8 mouse cellular contexts compared by ENCODE assay signal in the genomic region with DNA sequence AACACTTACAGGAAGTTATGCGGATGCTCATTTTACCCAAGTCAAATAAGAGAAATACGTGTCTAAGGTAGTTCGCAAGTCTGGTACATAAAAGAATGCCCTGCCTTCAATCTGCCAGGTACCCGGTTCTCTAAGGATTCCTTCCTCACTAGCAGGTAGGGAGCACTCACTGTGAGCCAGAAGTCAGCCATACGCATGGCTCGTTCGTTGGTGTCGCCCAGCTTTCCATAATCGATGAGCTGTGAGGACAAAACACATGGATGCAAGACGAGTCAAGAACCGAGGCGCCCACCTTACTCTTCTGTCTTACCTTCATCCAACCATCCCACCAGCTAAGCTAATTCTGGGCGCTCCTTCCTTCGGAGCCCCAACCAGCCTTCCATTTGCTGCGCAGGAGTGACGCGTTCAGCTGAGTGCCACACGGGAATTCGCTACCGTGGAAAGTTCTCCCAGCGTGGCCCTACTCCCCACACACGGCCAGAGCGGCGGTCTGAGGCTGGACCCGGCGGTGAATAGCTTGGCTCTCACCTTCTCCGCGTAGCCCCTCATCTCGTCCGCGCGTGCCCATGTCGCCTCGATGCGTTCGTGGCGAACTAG. TPM values are rescaled to one million over a fixed set of nuclear protein-coding genes. Genes with fewer than 3 reads are reported as not detected.
DNase-seq lines count a peak whose midpoint lies in the region; ATAC-seq lines count a peak whose summit lies in the region.

No protein-coding gene starts in this region.

- H3K9me3 ChIP-seq in heart, embryonic 10.5 days: no peaks in the 10 kb centered on the region
- H3K9me3 ChIP-seq in neural tube, embryonic 15.5 days (replicated peaks): no peaks in the 10 kb centered on the region

- H3K27ac ChIP-seq in heart, embryonic 10.5 days: peak overlapping the region; percentile 97
- H3K27ac ChIP-seq in neural tube, embryonic 15.5 days (replicated peaks): peak overlapping the region; percentile 94

- no peaks in the 10 kb centered on the region for H3K27me3 ChIP-seq in heart, embryonic 10.5 days (ENCODE audit: insufficient read depth, poor library complexity, severe bottlenecking)
- no peaks in the 10 kb centered on the region for H3K27me3 ChIP-seq in neural tube, embryonic 15.5 days (replicated peaks)

- DNase-seq in heart, embryonic 10.5 days (ENCODE audit: low spot score): peak; percentile 76
- DNase-seq in heart, postnatal 25 days (ENCODE audit: low spot score): no peak
- DNase-seq in urinary bladder, postnatal 25 days (ENCODE audit: low spot score): peak; percentile 17
- DNase-seq in urinary bladder, adult 2 months (ENCODE audit: low spot score): no peak
- peak; percentile 36 to 53 for DNase-seq in left cerebral cortex, postnatal 25 days (ENCODE audit: low spot score in 2 of 2)
- no peak for DNase-seq in adrenal gland, postnatal 25 days
- no peak for DNase-seq in urinary bladder, postnatal 10 days (ENCODE audit: low spot score)

- intact Hi-C loops in heart, postnatal 25 days (cut with DNase I): loop anchor here (2.0 to 5.0 kb wide), 3 partner anchors 74 to 258 kb away; a partner anchor contains a TSS
- intact Hi-C loops in left cerebral cortex, postnatal 25 days (cut with DNase I): loop anchor here (2.0 to 5.0 kb wide), 6 partner anchors 58 to 328 kb away; a partner anchor contains a TSS

- ATAC-seq in neural tube, embryonic 15.5 days (ENCODE audit: low FRiP score): peak; percentile 69

- peak overlapping the region; percentile 75 for H3K4me2 ChIP-seq in neural tube, embryonic 15.5 days

- H3K9ac ChIP-seq in neural tube, embryonic 15.5 days (replicated peaks): peak overlapping the region; percentile 92

- H3K4me3 ChIP-seq in heart, embryonic 10.5 days: peak overlapping the region; percentile 85
- peak overlapping the region; percentile 85 for H3K4me3 ChIP-seq in neural tube, embryonic 15.5 days (replicated peaks)

- H3K36me3 ChIP-seq in heart, embryonic 10.5 days: peaks cover 29% of the 10 kb centered on the region
- H3K36me3 ChIP-seq in neural tube, embryonic 15.5 days: peaks cover 17% of the 10 kb centered on the region

- peaks cover 6% of the 10 kb centered on the region for H3K4me1 ChIP-seq in heart, embryonic 10.5 days
- H3K4me1 ChIP-seq in neural tube, embryonic 15.5 days: peaks cover 16% of the 10 kb centered on the region

- 5% methylated on average over 37 of the region's 37 CpGs for WGBS in heart, embryonic 10.5 days
- WGBS in neural tube, embryonic 15.5 days: 4% methylated on average over 37 of the region's 37 CpGs

RNA-seq across cellular contexts. Expression of a gene that starts 0.5 kb away (rescaled TPM):
- polyA plus RNA-seq in heart, embryonic 10.5 days (2016; fragmentation: Nextera tagmentation; extraction: Ambion mirVana): 279 and 357 TPM in 2 replicates
- total RNA-seq in heart, postnatal 25 days (2021): 100 to 1,000 TPM; 108 to 110 TPM
- 218 and 233 TPM in 2 replicates for polyA plus RNA-seq in urinary bladder, adult 2 months (2012; rRNA removed)
- 100 to 1,000 TPM in 1 of 2 experiments, 10 to 100 TPM in 1; 98.3 to 105 TPM for total RNA-seq in left cerebral cortex, postnatal 25 days (2021)
- 189 and 232 TPM in 2 replicates for polyA plus RNA-seq in neural tube, embryonic 15.5 days (2015; fragmentation: Nextera tagmentation; extraction: Ambion mirVana)
- total RNA-seq in adrenal gland, postnatal 25 days (2021): 185 and 190 TPM in 2 replicates

RNA-seq across cellular contexts. Expression of a gene that starts 22.9 kb away (rescaled TPM):
- polyA plus RNA-seq in heart, embryonic 10.5 days (2016; fragmentation: Nextera tagmentation; extraction: Ambion mirVana): 4.2 and 8.6 TPM in 2 replicates
- 10 to 100 TPM in 1 of 2 experiments, 1 to 10 TPM in 1; 9.1 to 10.6 TPM for total RNA-seq in heart, postnatal 25 days (2021)
- polyA plus RNA-seq in urinary bladder, adult 2 months (2012; rRNA removed): 4.4 and 7.4 TPM in 2 replicates
- total RNA-seq in left cerebral cortex, postnatal 25 days (2021): 10 to 100 TPM; 10.9 to 11.3 TPM
- 10.0 and 10.8 TPM in 2 replicates for polyA plus RNA-seq in neural tube, embryonic 15.5 days (2015; fragmentation: Nextera tagmentation; extraction: Ambion mirVana)
- total RNA-seq in adrenal gland, postnatal 25 days (2021): 5.4 and 10.0 TPM in 2 replicates

RNA-seq across cellular contexts. Expression of a gene that starts 58.3 kb away (rescaled TPM):
- polyA plus RNA-seq in heart, embryonic 10.5 days (2016; fragmentation: Nextera tagmentation; extraction: Ambion mirVana): 76.5 and 95.2 TPM in 2 replicates
- 10 to 100 TPM; 37.4 to 40.7 TPM for total RNA-seq in heart, postnatal 25 days (2021)
- 130 and 144 TPM in 2 replicates for polyA plus RNA-seq in urinary bladder, adult 2 months (2012; rRNA removed)
- 10 to 100 TPM; 54.2 to 60.3 TPM for total RNA-seq in left cerebral cortex, postnatal 25 days (2021)
- 41.4 and 50.2 TPM in 2 replicates for polyA plus RNA-seq in neural tube, embryonic 15.5 days (2015; fragmentation: Nextera tagmentation; extraction: Ambion mirVana)
- 88.3 and 122 TPM in 2 replicates for total RNA-seq in adrenal gland, postnatal 25 days (2021)

Comparison
In these comparisons a context has a peak if more than half of its experiments do, and no peak if none do; other contexts are left out.
1. DNase-seq: peak in heart, embryonic 10.5 days (single experiment), urinary bladder, postnatal 25 days (single experiment) and left cerebral cortex, postnatal 25 days (2 of 2); none in heart, postnatal 25 days (single experiment), urinary bladder, adult 2 months (single experiment), adrenal gland, postnatal 25 days (single experiment) and urinary bladder, postnatal 10 days (single experiment).